Mouse (Mus musculus) forebrain, embryonic 16.5 days (tissue): ENCODE data around the gene Tnks1bp1. TPM values are rescaled to one million over a fixed set of nuclear protein-coding genes. Genes with fewer than 3 reads are reported as not detected.

Source experiments
- ATAC-seq: fragments of 200-750 bp; cut with Nextera tagmentation; 2 replicates; pipeline ENCODE4 v1.8.0; 2017; ENCODE audit warnings: mild to moderate bottlenecking, moderate library complexity
- H3K27ac ChIP-seq: fragments of 300-500 bp; sonication (generic); 2 replicates; pipeline ENCODE4 v1.5.1; 2014; ENCODE audit warnings: low read length, control low read depth
- H3K27me3 ChIP-seq: fragments of 300-500 bp; sonication (generic); replicated peaks from 2 replicates; pipeline ENCODE4 v1.6.1; 2014; ENCODE audit warnings: low read length; ENCODE audit not compliant: control insufficient read depth, insufficient read depth
- H3K36me3 ChIP-seq: fragments of 300-500 bp; sonication (generic); 2 replicates; pipeline ENCODE4 v1.6.1; 2014; ENCODE audit not compliant: control insufficient read depth, insufficient read depth
- H3K4me1 ChIP-seq: fragments of 300-500 bp; sonication (generic); replicated peaks from 2 replicates; pipeline ENCODE4 v1.6.1; 2014; ENCODE audit warnings: low read length; ENCODE audit not compliant: control insufficient read depth, insufficient read depth
- H3K4me2 ChIP-seq: fragments of 300-500 bp; sonication (generic); 2 replicates; pipeline ENCODE4 v1.6.1; 2014; ENCODE audit warnings: mild to moderate bottlenecking, low read length, control low read depth
- H3K4me3 ChIP-seq: fragments of 300-500 bp; sonication (generic); replicated peaks from 2 replicates; pipeline ENCODE4 v1.5.1; 2014; ENCODE audit warnings: mild to moderate bottlenecking, low read length, control low read depth
- H3K9ac ChIP-seq: fragments of 300-500 bp; sonication (generic); replicated peaks from 2 replicates; pipeline ENCODE4 v1.6.1; 2014; ENCODE audit warnings: low read depth, low read length, control low read depth
- H3K9me3 ChIP-seq: fragments of 300-500 bp; sonication (generic); 2 replicates; pipeline ENCODE4 v1.6.1; 2016; ENCODE audit warnings: low read length; ENCODE audit not compliant: control insufficient read depth
- WGBS: fragments of 180-500 bp; shearing (Covaris S2); extraction: QIAGEN DNeasy Blood & Tissue Kit; methylation state at CpG from one replicate; pipeline ENCODE4 v1.1.7; 2014; 5-methylcytosine and 5-hydroxymethylcytosine counted together
- polyA plus RNA-seq: library from polyadenylated mRNA; unstranded; fragments of >200 nt; fragmentation: Nextera tagmentation; extraction: Ambion mirVana; gene quantifications from 2 replicates; pipeline ENCODE4 v1.2.1, GENCODE M21; 2015

Tnks1bp1 gene
- polyA plus RNA-seq, 1 experiment from 2014 or later = 26.2 TPM

DNA sequence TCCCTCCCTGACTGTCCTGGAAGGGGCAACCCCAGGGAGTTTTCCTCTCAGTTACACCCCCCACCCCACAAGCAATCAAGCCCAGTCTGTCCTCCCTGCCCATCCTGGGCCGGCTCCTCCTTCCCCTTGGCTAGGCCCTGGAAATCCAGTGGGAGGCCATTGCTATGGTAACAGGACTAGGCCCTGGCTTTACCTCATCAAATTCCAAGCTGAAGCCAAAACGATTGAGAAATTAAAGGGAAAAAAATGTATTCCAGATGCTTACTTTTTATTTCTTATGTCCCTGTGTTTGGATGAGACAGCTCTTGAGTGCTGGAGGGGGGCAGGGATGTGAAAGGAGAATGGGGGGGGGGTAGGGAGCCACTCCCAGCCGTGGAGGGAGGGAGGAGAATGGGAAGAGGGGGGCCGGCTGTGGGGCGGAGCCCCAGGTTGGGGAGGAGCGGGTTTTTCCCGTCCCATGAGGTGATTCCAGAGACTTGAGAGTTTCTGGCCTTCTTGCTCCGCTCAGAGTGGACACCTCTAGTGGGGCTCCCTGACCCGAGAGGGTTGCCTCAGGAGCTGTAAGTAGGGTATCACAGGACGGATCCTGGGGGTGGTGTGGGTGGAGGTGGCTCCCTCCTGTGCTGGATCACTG lies 2.3 kb downstream of the Tnks1bp1 start:
- H3K27me3 ChIP-seq = no peaks in the 10 kb centered on the region
- no peaks in the 10 kb centered on the region for H3K9me3 ChIP-seq
- WGBS = 14% methylated on average over 10 of the region's 10 CpGs
- peaks cover 36% of the 10 kb centered on the region for H3K4me1 ChIP-seq
- peaks cover 23% of the 10 kb centered on the region for H3K36me3 ChIP-seq
- H3K9ac ChIP-seq = peak overlapping the region; percentile 37
- H3K4me2 ChIP-seq = peak overlapping the region; percentile 45
- 0 out of 2 replicates have a peak, but pooled peaks have one; percentile 11 for ATAC-seq
- H3K27ac ChIP-seq = peak overlapping the region; percentile 23; the same call in 1 of the 2 replicates
- H3K4me3 ChIP-seq = peak overlapping the region; percentile 25

DNA sequence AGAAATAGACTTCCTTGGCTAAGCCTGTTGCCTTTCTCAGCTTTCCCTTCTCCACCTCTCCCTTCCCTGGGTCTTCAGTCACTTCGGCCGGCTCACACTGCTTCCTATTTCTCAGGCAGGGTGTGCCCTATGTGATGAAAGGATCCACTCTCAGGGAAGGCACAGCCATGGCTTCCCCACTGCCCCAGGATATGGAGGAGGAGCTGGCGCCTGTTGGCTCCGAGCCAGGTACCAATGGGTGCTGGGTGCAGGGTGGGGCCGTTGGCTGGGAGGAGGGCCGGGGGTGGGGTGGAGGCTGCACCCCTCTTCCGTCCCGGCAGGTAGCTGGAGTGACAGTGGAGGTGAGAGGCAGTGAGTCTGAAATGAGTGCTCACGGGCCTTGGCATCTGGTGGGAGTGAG lies 2.9 kb downstream of the Tnks1bp1 start:
- peaks cover 21% of the 10 kb centered on the region for H3K36me3 ChIP-seq
- no peaks in the 10 kb centered on the region for H3K9me3 ChIP-seq
- no peaks in the 10 kb centered on the region for H3K27me3 ChIP-seq
- peaks cover 36% of the 10 kb centered on the region for H3K4me1 ChIP-seq
- H3K4me2 ChIP-seq = peak overlapping the region; percentile 45
- WGBS = 48% methylated on average over 9 of the region's 9 CpGs
- peak overlapping the region; percentile 25 for H3K4me3 ChIP-seq
- H3K9ac ChIP-seq = peak overlapping the region; percentile 37
- peak overlapping the region; percentile 37; the same call in 1 of the 2 replicates for H3K27ac ChIP-seq
- ATAC-seq = no peak

DNA sequence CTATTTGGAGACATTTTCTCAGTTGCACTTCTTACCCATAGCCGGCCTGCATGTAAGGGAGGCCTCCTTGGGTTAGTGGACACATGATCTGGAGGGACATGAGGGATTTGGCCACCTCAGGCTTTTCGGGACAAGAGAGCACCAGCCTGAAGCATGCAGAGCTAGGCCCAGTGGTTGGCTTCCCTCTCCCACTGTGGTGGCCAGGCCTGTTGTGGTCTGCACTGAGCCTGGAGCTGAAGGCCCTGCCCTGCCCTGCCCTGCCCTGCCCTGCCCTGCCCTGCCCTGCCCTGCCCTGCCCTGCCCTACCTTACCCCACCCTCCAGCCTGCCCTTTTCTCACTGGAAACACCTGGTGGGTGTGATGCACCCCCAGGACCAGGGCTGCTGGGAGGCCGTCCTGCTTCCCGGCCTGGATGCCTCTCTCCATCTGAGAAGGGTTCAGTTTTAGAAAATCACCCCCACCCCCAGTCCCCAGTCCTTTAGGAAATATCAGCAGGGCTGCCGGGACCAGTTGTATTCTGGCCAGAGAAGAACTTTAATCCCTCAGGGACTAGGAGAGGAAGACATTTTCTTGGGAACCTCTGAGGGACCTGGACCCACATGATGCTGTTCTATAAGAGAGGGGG lies 5.5 kb downstream of the Tnks1bp1 start:
- H3K27me3 ChIP-seq = no peaks in the 10 kb centered on the region
- H3K9me3 ChIP-seq = no peaks in the 10 kb centered on the region
- ATAC-seq = no peak
- H3K4me3 ChIP-seq = no peak overlapping the region
- no peak overlapping the region for H3K4me2 ChIP-seq
- peaks cover 9% of the 10 kb centered on the region for H3K36me3 ChIP-seq
- peaks cover 28% of the 10 kb centered on the region for H3K4me1 ChIP-seq
- no peak overlapping the region for H3K27ac ChIP-seq
- 88% methylated on average over 5 of the region's 5 CpGs for WGBS
- no peak overlapping the region for H3K9ac ChIP-seq

DNA sequence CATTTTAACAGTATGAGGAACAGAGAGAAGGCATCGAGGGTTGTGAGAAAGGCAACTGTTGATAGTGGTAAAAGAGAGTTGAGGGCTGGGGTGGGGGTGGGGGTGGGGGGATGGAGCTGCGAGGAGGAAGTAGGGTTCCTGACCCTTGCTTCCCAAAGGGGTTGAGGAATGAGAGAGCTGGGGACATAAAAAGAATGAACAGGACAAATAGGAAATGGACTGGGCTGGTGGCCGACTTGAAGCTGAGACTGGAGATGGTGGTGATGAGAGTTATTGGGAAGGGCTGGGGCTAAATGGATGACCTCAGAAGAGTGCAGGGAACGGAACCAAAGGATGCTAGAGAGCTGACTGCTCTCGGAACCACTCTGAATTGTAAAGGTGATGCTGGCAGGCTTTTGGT lies 8.9 kb downstream of the Tnks1bp1 start:
- Histone ChIP-seq H3K9me3 (no peaks in the 10 kb centered on the region), H3K4me1 (peaks cover 10% of the 10 kb centered on the region), H3K4me2 (no peak overlapping the region), H3K27ac (no peak overlapping the region), H3K4me3 (no peak overlapping the region), H3K9ac (no peak overlapping the region), H3K27me3 (no peaks in the 10 kb centered on the region), H3K36me3 (peaks cover 21% of the 10 kb centered on the region)
- 84% methylated on average over 5 of the region's 5 CpGs for WGBS
- ATAC-seq = no peak

DNA sequence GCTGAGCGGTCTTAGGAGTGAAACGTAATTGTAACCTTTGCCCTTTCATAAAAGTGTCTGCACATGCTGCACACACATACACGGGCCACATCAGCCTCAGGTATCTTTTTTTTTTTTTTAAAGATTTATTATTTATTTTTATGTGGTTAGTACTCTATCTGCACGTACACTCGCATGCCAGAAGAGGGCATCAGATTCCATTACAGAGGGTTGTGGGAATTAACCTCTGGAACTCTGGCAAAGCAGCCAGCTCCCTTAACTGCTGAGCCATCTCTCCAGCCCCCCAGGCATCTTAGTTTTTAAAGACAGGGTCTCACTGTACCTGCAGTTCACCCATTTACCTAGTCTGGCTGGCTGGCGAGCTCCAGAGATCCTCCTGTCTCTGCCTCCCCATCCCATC lies 11.9 kb downstream of the Tnks1bp1 start:
- WGBS = 93% methylated on average over 6 of the region's 6 CpGs
- H3K27ac ChIP-seq = no peak overlapping the region
- H3K9me3 ChIP-seq = no peaks in the 10 kb centered on the region
- ATAC-seq = no peak
- H3K9ac ChIP-seq = no peak overlapping the region
- no peak overlapping the region for H3K4me3 ChIP-seq
- H3K4me1 ChIP-seq = peaks cover 7% of the 10 kb centered on the region
- no peaks in the 10 kb centered on the region for H3K27me3 ChIP-seq
- peaks cover 27% of the 10 kb centered on the region for H3K36me3 ChIP-seq
- no peak overlapping the region for H3K4me2 ChIP-seq

DNA sequence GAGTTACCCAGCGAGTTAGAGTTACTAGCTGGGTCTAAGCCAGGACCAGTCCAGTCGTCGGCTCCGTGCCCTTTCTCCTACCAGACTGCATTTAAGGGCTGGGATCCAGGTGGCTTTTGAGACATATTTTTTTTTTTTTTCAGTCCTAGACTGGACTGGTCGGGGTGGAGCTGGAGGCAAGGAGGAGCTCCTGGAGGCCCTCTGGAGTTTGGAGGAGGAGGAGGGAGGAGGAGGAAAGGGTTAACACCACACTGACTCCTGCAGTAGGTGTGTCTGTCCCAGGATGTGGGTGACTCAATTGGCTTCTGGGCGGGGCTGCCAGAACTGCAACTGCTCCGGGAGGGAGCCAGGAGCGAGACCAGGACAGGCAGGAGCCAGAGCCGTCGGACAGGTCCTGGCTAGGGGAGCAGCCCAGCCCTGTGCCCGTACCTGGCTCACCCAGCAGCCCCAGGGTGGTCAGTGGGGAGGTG lies 12.8 kb downstream of the Tnks1bp1 start:
- no peaks in the 10 kb centered on the region for H3K9me3 ChIP-seq
- peaks cover 7% of the 10 kb centered on the region for H3K4me1 ChIP-seq
- ATAC-seq = peak; percentile 41; the same call in 1 of the 2 replicates
- peaks cover 24% of the 10 kb centered on the region for H3K36me3 ChIP-seq
- H3K4me2 ChIP-seq = no peak overlapping the region
- no peak overlapping the region for H3K9ac ChIP-seq
- H3K4me3 ChIP-seq = no peak overlapping the region
- no peak overlapping the region for H3K27ac ChIP-seq
- no peaks in the 10 kb centered on the region for H3K27me3 ChIP-seq
- 12% methylated on average over 11 of the region's 11 CpGs for WGBS

DNA sequence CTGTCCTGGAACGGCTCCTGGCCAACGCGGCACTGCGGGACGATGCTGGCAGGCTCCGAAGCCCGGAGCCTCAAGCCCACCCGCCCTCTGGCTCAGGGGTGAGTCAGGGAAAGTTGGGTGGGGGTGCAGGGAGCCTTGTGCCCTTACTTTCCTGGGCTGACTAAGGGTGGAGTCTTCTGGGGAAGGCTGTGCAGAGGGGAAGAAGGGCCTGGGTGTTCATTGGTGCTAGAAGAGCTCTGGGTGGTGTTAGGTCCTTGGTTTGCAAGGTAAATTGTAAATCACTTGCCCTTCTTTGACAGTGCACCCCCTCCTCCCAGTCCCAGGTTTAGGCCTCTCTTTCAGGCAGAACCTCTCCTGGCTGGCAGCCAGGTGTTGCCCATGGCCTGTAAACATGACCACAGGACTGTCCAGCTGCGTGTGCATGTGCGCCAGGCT lies 13.3 kb downstream of the Tnks1bp1 start:
- no peaks in the 10 kb centered on the region for H3K9me3 ChIP-seq
- no peak overlapping the region for H3K27ac ChIP-seq
- no peak overlapping the region for H3K9ac ChIP-seq
- H3K4me1 ChIP-seq = peaks cover 7% of the 10 kb centered on the region
- 31% methylated on average over 10 of the region's 10 CpGs for WGBS
- no peak overlapping the region for H3K4me2 ChIP-seq
- H3K27me3 ChIP-seq = no peaks in the 10 kb centered on the region
- H3K4me3 ChIP-seq = no peak overlapping the region
- ATAC-seq = peak; percentile 39
- H3K36me3 ChIP-seq = peaks cover 24% of the 10 kb centered on the region

DNA sequence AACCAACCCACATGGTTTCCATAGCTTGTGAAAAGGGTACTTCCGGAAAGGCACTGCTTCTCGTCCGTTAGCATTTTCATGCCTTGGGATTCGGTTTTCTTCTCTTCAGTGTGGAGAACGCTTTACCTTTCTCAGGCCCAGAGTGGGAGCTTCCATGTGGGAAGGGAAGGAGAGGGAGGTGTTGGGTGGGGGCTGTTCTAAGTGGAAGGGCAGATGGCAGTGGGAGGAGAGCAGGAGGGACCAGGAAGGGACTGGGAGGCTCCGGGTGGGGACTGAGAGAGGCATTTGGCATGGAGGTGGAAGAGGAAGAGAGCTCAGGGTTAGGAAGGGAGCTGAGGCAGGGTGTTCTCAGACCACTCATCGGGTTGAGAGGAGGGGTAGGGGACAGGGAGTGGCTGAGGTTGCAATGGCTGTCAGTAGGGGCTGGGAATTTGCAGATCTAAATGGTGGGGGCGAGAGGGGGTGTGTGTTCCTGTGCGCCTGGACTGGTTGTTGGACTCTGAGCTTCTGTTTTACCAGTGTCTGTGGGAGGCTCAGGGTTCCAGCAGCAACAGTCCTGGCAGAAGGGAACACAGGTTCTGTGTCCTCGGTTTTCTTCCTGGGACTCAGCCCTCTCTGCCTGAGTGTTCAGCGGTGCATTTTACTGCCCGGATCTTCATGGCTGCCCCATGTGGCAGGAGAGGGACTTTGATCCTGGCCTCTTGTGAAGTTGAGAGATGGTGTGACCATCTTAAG lies 17.5 kb downstream of the Tnks1bp1 start:
- Histone ChIP-seq H3K4me2 (no peak overlapping the region), H3K27ac (no peak overlapping the region), H3K9ac (no peak overlapping the region), H3K4me1 (peaks cover 7% of the 10 kb centered on the region), H3K9me3 (no peaks in the 10 kb centered on the region), H3K27me3 (no peaks in the 10 kb centered on the region), H3K36me3 (peaks cover 12% of the 10 kb centered on the region), H3K4me3 (no peak overlapping the region)
- WGBS = 90% methylated on average over 12 of the region's 12 CpGs
- ATAC-seq = no peak

DNA sequence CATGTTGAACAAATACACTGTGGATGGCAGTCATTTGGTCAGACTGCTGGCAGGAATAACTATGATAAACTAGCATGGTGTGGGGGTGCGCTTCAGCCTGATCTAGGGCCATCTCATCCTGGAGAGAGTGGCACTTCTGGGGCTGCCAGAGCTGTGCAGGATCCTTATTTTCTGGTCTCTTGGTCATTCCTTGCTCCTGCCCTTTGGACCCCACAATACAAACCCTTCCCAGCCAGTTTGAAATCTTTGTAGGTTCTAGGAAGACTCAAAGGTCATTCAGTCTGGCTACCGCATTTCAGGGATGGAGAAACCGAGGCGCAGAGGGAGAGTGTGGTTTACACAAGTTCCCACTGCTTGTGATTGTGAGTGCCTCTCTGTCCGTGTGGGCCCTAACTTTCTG lies 19.1 kb downstream of the Tnks1bp1 start:
- Histone ChIP-seq H3K4me2 (no peak overlapping the region), H3K36me3 (peaks cover 11% of the 10 kb centered on the region), H3K9me3 (no peaks in the 10 kb centered on the region), H3K9ac (no peak overlapping the region), H3K27ac (no peak overlapping the region), H3K27me3 (no peaks in the 10 kb centered on the region), H3K4me1 (no peaks in the 10 kb centered on the region), H3K4me3 (no peak overlapping the region)
- ATAC-seq = no peak
- WGBS = 91% methylated on average over 5 of the region's 5 CpGs
